In genomic region chr11:61309831-61310230, GRCm38 (mm10) we compare ENCODE assay signal across 34 mouse cellular contexts. TPM values are rescaled to one million over a fixed set of nuclear protein-coding genes. Genes with fewer than 3 reads are reported as not detected.
A peak's percentile ranks its signal among the peaks of the same experiment; 100 is the strongest.
DNase-seq lines count a peak whose midpoint lies in the region; ATAC-seq lines count a peak whose summit lies in the region.
"Had no signal": no experiment of that assay in that cellular context is flagged by ENCODE, and none has a peak within 500 bp of the region (broad histone marks: within the 10 kb centered on the region; RNA-seq: fewer than 3 reads in every experiment).

No protein-coding gene starts in this region.

- H3K4me1 ChIP-seq in kidney, embryonic 14.5 days (ENCODE audit: control insufficient read depth, insufficient read depth, low read length) = no peaks in the 10 kb centered on the region
- H3K4me1 ChIP-seq: midbrain, embryonic 13.5 days had no signal

- peak; percentile 39 for DNase-seq in CD4-positive, CD25-positive, alpha-beta regulatory T cell, adult 2 months (ENCODE audit: low read depth, low spot score)
- DNase-seq in T-cell, adult 2 months (ENCODE audit: low spot score) = peak; percentile 56
- DNase-seq in splenic B cell, adult 2 months (ENCODE audit: low read depth, low spot score) = peak; percentile 63
- DNase-seq in thymus, postnatal 14 days = peak; percentile 82
- DNase-seq in c-Kit-positive CD71-positive TER-119-positive erythroid progenitor cells, embryonic 14.5 days (ENCODE audit: low spot score) = no peak
- DNase-seq in heart, postnatal 10 days = no peak
- DNase-seq in right cerebral cortex, postnatal 4 days = no peak
- DNase-seq: adrenal gland, postnatal 10 days; cerebellum, adult 9-10 months; forebrain, postnatal 0 days; gastrocnemius, postnatal 36 days; heart, adult 2 months; heart, postnatal 36 days; kidney, adult 8-10 months; kidney, postnatal 14 days; lung, adult 2 months; lung, postnatal 14 days; right cerebral cortex, postnatal 14 days; spleen, adult 18-20 months had no signal

- intact Hi-C loops in heart, postnatal 10 days (cut with DNase I) = no loop called here

- no peak overlapping the region for H3K27ac ChIP-seq in kidney, embryonic 14.5 days (ENCODE audit: low read depth, low read length)
- H3K27ac ChIP-seq: forebrain, embryonic 10.5 days; heart, adult 2 months; hindbrain, embryonic 14.5 days; limb, embryonic 12.5 days; liver, embryonic 12.5 days; midbrain, embryonic 13.5 days had no signal

- H3K36me3 ChIP-seq in splenic B cell, adult 2 months (ENCODE audit: control insufficient read depth, insufficient read depth, low read length, poor library complexity, severe bottlenecking) = no peaks in the 10 kb centered on the region
- no peaks in the 10 kb centered on the region for H3K36me3 ChIP-seq in kidney, embryonic 14.5 days (ENCODE audit: control insufficient read depth, insufficient read depth, low read length)
- H3K36me3 ChIP-seq: forebrain, embryonic 10.5 days; G1E; limb, embryonic 12.5 days; liver, embryonic 12.5 days; midbrain, embryonic 13.5 days had no signal

- peaks cover 8% of the 10 kb centered on the region; the same call in 1 of the 2 replicates for H3K9me3 ChIP-seq in kidney, embryonic 14.5 days (ENCODE audit: control insufficient read depth, low read length)
- H3K9me3 ChIP-seq: G1E; midbrain, embryonic 13.5 days had no signal

- no peak for ATAC-seq in kidney, embryonic 14.5 days (ENCODE audit: low FRiP score, low TSS enrichment)
- ATAC-seq: forebrain, postnatal 0 days; liver, embryonic 12.5 days; midbrain, embryonic 13.5 days; Patski had no signal

- no peak overlapping the region for H3K4me3 ChIP-seq in kidney, embryonic 14.5 days (ENCODE audit: low read length)
- H3K4me3 ChIP-seq: forebrain, embryonic 10.5 days; heart, adult 2 months; limb, embryonic 12.5 days; liver, embryonic 12.5 days; midbrain, embryonic 13.5 days had no signal

- no peak overlapping the region for H3K4me2 ChIP-seq in kidney, embryonic 14.5 days (replicated peaks; ENCODE audit: low read depth, low read length)
- H3K4me2 ChIP-seq: hindbrain, embryonic 14.5 days; limb, embryonic 12.5 days; liver, embryonic 12.5 days; midbrain, embryonic 13.5 days had no signal

- 61% methylated on average over 12 of the region's 12 CpGs for WGBS in kidney, embryonic 14.5 days

- no peak overlapping the region for H3K9ac ChIP-seq in kidney, embryonic 14.5 days (ENCODE audit: low read depth, low read length)
- H3K9ac ChIP-seq: forebrain, postnatal 0 days; hindbrain, embryonic 14.5 days; limb, embryonic 12.5 days; liver, embryonic 12.5 days; midbrain, embryonic 13.5 days had no signal

- H3K27me3 ChIP-seq in splenic B cell, adult 2 months (ENCODE audit: control insufficient read depth, insufficient read depth, low read length, poor library complexity, severe bottlenecking) = no peaks in the 10 kb centered on the region
- H3K27me3 ChIP-seq in kidney, embryonic 14.5 days (ENCODE audit: control insufficient read depth, insufficient read depth, low read length) = no peaks in the 10 kb centered on the region
- H3K27me3 ChIP-seq: limb, embryonic 12.5 days; liver, embryonic 12.5 days; midbrain, embryonic 13.5 days had no signal

RNA-seq across cellular contexts. Expression of gene Slc47a2, which starts 32.8 kb away (rescaled TPM):
- not detected in 2 replicates for polyA plus RNA-seq in kidney, embryonic 14.5 days (2014; fragmentation: Nextera tagmentation; extraction: Ambion mirVana)
- under 1 TPM; 0.10 TPM for total RNA-seq in heart, postnatal 10 days (2021)
- total RNA-seq: adrenal gland, postnatal 10 days; common myeloid progenitor, adult 5-6 weeks; forebrain, postnatal 0 days; G1E; gastrocnemius, adult 18-20 months; gastrocnemius, postnatal 36 days; heart, adult 2 months; heart, postnatal 36 days; layer of hippocampus, postnatal 25 days; megakaryocyte, adult 5-6 weeks; monocyte, adult 5-6 weeks had no signal
- polyA plus RNA-seq: forebrain, embryonic 10.5 days; forebrain, postnatal 0 days; G1E; hindbrain, embryonic 14.5 days; intestine, embryonic 14.5 days; limb, embryonic 12.5 days; liver, embryonic 12.5 days; midbrain, embryonic 13.5 days; neural tube, embryonic 11.5 days; Patski had no signal

RNA-seq across cellular contexts. Expression of gene Aldh3a2, which starts 42.6 kb away (rescaled TPM):
- polyA plus RNA-seq in kidney, embryonic 14.5 days (2014; fragmentation: Nextera tagmentation; extraction: Ambion mirVana) = 17.9 and 32.5 TPM in 2 replicates
- total RNA-seq in heart, postnatal 10 days (2021) = 10 to 100 TPM; 47.0 to 48.4 TPM

Comparison
In these comparisons a context has a peak if more than half of its experiments do, and no peak if none do; other contexts are left out.
1. DNase-seq: peak in CD4-positive, CD25-positive, alpha-beta regulatory T cell, adult 2 months (single experiment), T-cell, adult 2 months (single experiment), splenic B cell, adult 2 months (single experiment) and thymus, postnatal 14 days (single experiment); none in c-Kit-positive CD71-positive TER-119-positive erythroid progenitor cells, embryonic 14.5 days (single experiment), heart, postnatal 10 days (0 of 2) and right cerebral cortex, postnatal 4 days (single experiment).